Mouse (Mus musculus) MEL (cell line): ENCODE results near the gene Gna11. TPM values are rescaled to one million over a fixed set of nuclear protein-coding genes. Genes with fewer than 3 reads are reported as not detected.

Experiments used
- DNase-seq: peaks from one replicate; pipeline ENCODE4 v3.0.0; 2011; ENCODE audit warnings: low read depth, low spot score
- H3K27ac ChIP-seq: 2 replicates; pipeline ENCODE4 v1.5.1; 2012; ENCODE audit warnings: low read depth, mild to moderate bottlenecking, control low read depth, low read length, moderate library complexity; ENCODE audit not compliant: control insufficient read depth
- H3K27me3 ChIP-seq, 2 experiments: fragments of 150-350 bp in 1 of 2; sonication (generic) in 1 of 2; 2 replicates each; pipeline ENCODE4 v1.6.1; 2012; ENCODE audit warnings: low read length in 2 of 2, mild to moderate bottlenecking in 2 of 2, improper control_type of control experiment in 1 of 2, moderate library complexity in 1 of 2; ENCODE audit not compliant: insufficient read depth in 2 of 2, control insufficient read depth in 1 of 2
- H3K36me3 ChIP-seq, 2 experiments: 2 replicates each; pipeline ENCODE4 v1.6.1; 2012 to 2014; ENCODE audit warnings: low read length in 2 of 2, improper control_type of control experiment in 1 of 2, inconsistent platforms in 1 of 2, mild to moderate bottlenecking in 1 of 2; ENCODE audit not compliant: insufficient read depth in 2 of 2, control insufficient read depth in 1 of 2
- H3K4me1 ChIP-seq, 2 experiments: fragments of 150-350 bp in 1 of 2; sonication (generic) in 1 of 2; 2 replicates each; pipeline ENCODE4 v1.6.1; 2012; ENCODE audit warnings: low read length in 2 of 2, improper control_type of control experiment in 1 of 2, mild to moderate bottlenecking in 1 of 2; ENCODE audit not compliant: insufficient read depth in 2 of 2, control insufficient read depth in 1 of 2
- H3K4me3 ChIP-seq, 2 experiments: fragments of 150-350 bp in 1 of 2; sonication (generic) in 1 of 2; 2 replicates each; pipeline ENCODE4 v1.5.1; 2012; ENCODE audit warnings: low read depth in 2 of 2, low read length in 2 of 2, mild to moderate bottlenecking in 2 of 2, moderate library complexity in 2 of 2, control low read depth in 1 of 2, improper control_type of control experiment in 1 of 2; ENCODE audit not compliant: control insufficient read depth in 1 of 2, insufficient read depth in 1 of 2
- H3K79me2 ChIP-seq: 2 replicates; pipeline ENCODE4 v1.6.1; 2012; ENCODE audit warnings: mild to moderate bottlenecking, low read length, moderate library complexity; ENCODE audit not compliant: control insufficient read depth, poor library complexity, insufficient read depth
- H3K9ac ChIP-seq: 2 replicates; pipeline ENCODE4 v1.6.1; 2012; ENCODE audit warnings: low read depth, mild to moderate bottlenecking, control low read depth, low read length, moderate library complexity; ENCODE audit not compliant: control insufficient read depth, poor library complexity, severe bottlenecking
- H3K9me3 ChIP-seq: fragments of 150-350 bp; sonication (generic); replicated peaks from 2 replicates; pipeline ENCODE4 v1.6.1; 2012; ENCODE audit warnings: mild to moderate bottlenecking, low read length, improper control_type of control experiment, moderate library complexity; ENCODE audit not compliant: insufficient read depth
- CHD1 ChIP-seq: IDR thresholded peaks from 2 replicates; pipeline ENCODE4 v1.6.1; 2012; ENCODE audit warnings: low read depth, mild to moderate bottlenecking, inconsistent platforms, low read length, improper control_type of control experiment
- CHD2 ChIP-seq: IDR thresholded peaks from 2 replicates; pipeline ENCODE4 v1.6.1; 2011; ENCODE audit warnings: low read length, improper control_type of control experiment
- EP300 ChIP-seq, 2 experiments: IDR thresholded peaks; 2 replicates each; pipeline ENCODE4 v1.6.1; 2011; ENCODE audit warnings: improper control_type of control experiment in 2 of 2, low read length in 2 of 2, low read depth in 1 of 2, mild to moderate bottlenecking in 1 of 2
- ETS1 ChIP-seq: IDR thresholded peaks from 2 replicates; pipeline ENCODE4 v1.6.1; 2012; ENCODE audit warnings: low read depth, mild to moderate bottlenecking, inconsistent platforms, low read length, improper control_type of control experiment, moderate library complexity
- HCFC1 ChIP-seq: IDR thresholded peaks from 2 replicates; pipeline ENCODE4 v1.6.1; 2012; ENCODE audit warnings: low read depth, mild to moderate bottlenecking, inconsistent platforms, low read length, improper control_type of control experiment, moderate library complexity
- MAX ChIP-seq: IDR thresholded peaks from 2 replicates; pipeline ENCODE4 v1.6.1; 2011; ENCODE audit warnings: low read length, improper control_type of control experiment
- MEF2A ChIP-seq: IDR thresholded peaks from 2 replicates; pipeline ENCODE4 v1.6.1; 2014; ENCODE audit warnings: low read depth, mild to moderate bottlenecking, inconsistent platforms, low read length, improper control_type of control experiment; ENCODE audit not compliant: poor library complexity, insufficient replicate concordance, severe bottlenecking; ENCODE audit errors: extremely low read depth
- MYB ChIP-seq: IDR thresholded peaks from 2 replicates; pipeline ENCODE4 v1.6.1; 2011; ENCODE audit warnings: mild to moderate bottlenecking, low read depth, low read length, improper control_type of control experiment
- MYC ChIP-seq: IDR thresholded peaks from 2 replicates; pipeline ENCODE4 v1.6.1; 2011; ENCODE audit warnings: low read depth, mild to moderate bottlenecking, low read length, improper control_type of control experiment, moderate library complexity
- NELFE ChIP-seq: IDR thresholded peaks from 2 replicates; pipeline ENCODE4 v1.6.1; 2011; ENCODE audit warnings: low read depth, low read length, improper control_type of control experiment
- NRF1 ChIP-seq: IDR thresholded peaks from 2 replicates; pipeline ENCODE4 v1.6.1; 2014; ENCODE audit warnings: low read depth, mild to moderate bottlenecking, inconsistent platforms, low read length, improper control_type of control experiment, moderate library complexity; ENCODE audit not compliant: poor library complexity, insufficient read depth, severe bottlenecking
- POLR2A ChIP-seq, 2 experiments: IDR thresholded peaks; 2 replicates each; pipeline ENCODE4 v1.6.1; 2011 to 2012; ENCODE audit warnings: low read length in 2 of 2, mild to moderate bottlenecking in 2 of 2, control low read depth in 1 of 2, improper control_type of control experiment in 1 of 2, low read depth in 1 of 2, moderate library complexity in 1 of 2; ENCODE audit not compliant: control insufficient read depth in 1 of 2, insufficient read depth in 1 of 2, poor library complexity in 1 of 2
- POLR2AphosphoS5 ChIP-seq: IDR thresholded peaks from 2 replicates; pipeline ENCODE4 v1.6.1; 2012; ENCODE audit warnings: low read depth, borderline replicate concordance, mild to moderate bottlenecking, inconsistent platforms, low read length, moderate library complexity, mixed read lengths
- RAD21 ChIP-seq: IDR thresholded peaks from 2 replicates; pipeline ENCODE4 v1.6.1; 2011; ENCODE audit warnings: mild to moderate bottlenecking, low read depth, low read length, improper control_type of control experiment
- SIN3A ChIP-seq: IDR thresholded peaks from 2 replicates; pipeline ENCODE4 v1.6.1; 2012; ENCODE audit warnings: low read length, improper control_type of control experiment, inconsistent platforms
- TBP ChIP-seq: IDR thresholded peaks from 2 replicates; pipeline ENCODE4 v1.8.0; 2011; ENCODE audit warnings: low read depth, low read length, improper control_type of control experiment
- TCF12 ChIP-seq: IDR thresholded peaks from 2 replicates; pipeline ENCODE4 v1.6.1; 2014; ENCODE audit warnings: low read depth, mild to moderate bottlenecking, inconsistent platforms, low read length, improper control_type of control experiment, moderate library complexity
- USF1 ChIP-seq: IDR thresholded peaks from 2 replicates; pipeline ENCODE4 v1.6.1; 2014; ENCODE audit warnings: low read depth, mild to moderate bottlenecking, inconsistent platforms, low read length, improper control_type of control experiment, moderate library complexity
- USF2 ChIP-seq, 2 experiments: IDR thresholded peaks; 2 replicates each; pipeline ENCODE4 v1.6.1; 2011 to 2012; ENCODE audit warnings: improper control_type of control experiment in 2 of 2, low read length in 2 of 2, borderline replicate concordance in 1 of 2, inconsistent platforms in 1 of 2, low read depth in 1 of 2, mild to moderate bottlenecking in 1 of 2; ENCODE audit not compliant: insufficient read depth in 1 of 2
- ZKSCAN1 ChIP-seq: IDR thresholded peaks from 2 replicates; pipeline ENCODE4 v1.6.1; 2012; ENCODE audit warnings: low read depth, mild to moderate bottlenecking, inconsistent platforms, low read length, improper control_type of control experiment, moderate library complexity
- polyA plus RNA-seq, 2 experiments: library from polyadenylated mRNA; stranded (reverse) in 1 of 2; unstranded in 1 of 2; fragments of >175 nt in 1 of 2; fragments of >200 nt in 1 of 2; gene quantifications; 2 replicates each; pipeline versions ENCODE4 v1.2.1 to v1.2.4; 2012; ENCODE audit warnings: low replicate concordance in 2 of 2, low read depth in 1 of 2; ENCODE audit not compliant: insufficient read length in 2 of 2, insufficient read depth in 1 of 2, missing spikeins in 1 of 2
- total RNA-seq: library from RNA; depleted of rRNA; stranded (reverse); fragments of 300-350 nt; gene quantifications from 2 replicates; pipeline ENCODE4 v1.2.3, GENCODE M21; 2012

Gene Gna11
- total and polyA plus RNA-seq, 3 experiments, result 14.1 to 18.4 TPM; not detected in 1

DNA sequence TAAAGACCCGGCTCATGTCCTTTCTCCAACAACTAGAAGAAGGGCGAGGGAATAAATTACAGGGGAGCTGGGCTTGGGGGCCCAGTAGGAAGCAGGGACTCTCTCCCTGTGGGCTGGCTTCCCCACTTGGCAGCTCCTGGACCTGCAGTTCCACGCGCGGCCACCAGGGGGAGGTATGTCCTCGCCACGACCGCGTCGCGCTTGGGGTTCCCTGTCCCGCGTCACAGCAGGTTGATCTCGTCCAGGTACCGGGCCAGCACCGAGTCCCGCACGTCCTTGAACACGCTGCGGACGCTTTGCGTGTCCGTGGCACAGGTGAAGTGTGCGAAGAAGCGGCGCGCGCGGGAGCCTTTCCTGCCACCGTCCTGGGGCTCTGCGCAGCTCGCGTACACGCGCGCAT, 42.3 kb downstream of the Gna11 start (continued):
- TF ChIP-seq CHD1, result no peak
- no peak for TF ChIP-seq TBP
- no peak for TF ChIP-seq NELFE
- TF ChIP-seq, all 39 proteins: peak for 4

DNA sequence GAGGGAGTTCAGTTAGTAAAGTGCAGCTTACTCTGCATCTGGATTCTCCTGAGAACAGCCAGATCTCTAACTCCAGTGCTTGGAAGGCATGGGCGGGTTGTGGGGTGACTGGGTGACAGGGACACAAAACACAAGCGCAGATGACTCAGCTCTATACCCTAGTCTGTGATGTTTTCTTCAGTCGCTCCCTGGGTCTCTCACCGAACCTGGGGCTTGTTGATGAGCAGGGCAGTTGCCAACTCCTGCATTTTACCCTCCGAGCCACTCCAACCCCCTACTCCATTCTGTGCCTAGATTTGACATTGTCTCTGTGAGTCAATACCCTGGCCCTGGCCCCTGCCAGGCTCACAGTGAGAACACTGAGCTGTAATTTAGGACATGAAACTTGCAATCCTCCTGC, 43.1 kb downstream of the Gna11 start:
- H3K27me3 ChIP-seq, result no peaks in the 10 kb centered on the region
- no peaks in the 10 kb centered on the region for H3K9me3 ChIP-seq
- no peak for DNase-seq
- no peak overlapping the region for H3K27ac ChIP-seq
- H3K79me2 ChIP-seq, result no peaks in the 10 kb centered on the region; the same call in 1 of the 2 replicates
- H3K36me3 ChIP-seq, result peaks cover 0 to 7% of the 10 kb centered on the region in 2 experiments; a peak in 3 of 4 replicates
- H3K4me3 ChIP-seq, result no peak overlapping the region
- peaks cover 0 to 20% of the 10 kb centered on the region in 2 experiments; a peak in 3 of 4 replicates for H3K4me1 ChIP-seq
- H3K9ac ChIP-seq, result no peak overlapping the region
- no peak for TF ChIP-seq CHD2
- TF ChIP-seq HCFC1, result no peak
- TF ChIP-seq MYB, result no peak
- TF ChIP-seq NRF1, result no peak
- TF ChIP-seq MYC, result no peak
- no peak for TF ChIP-seq MEF2A
- no peak for TF ChIP-seq USF2 (IDR thresholded peaks at IDR 0.05; ENCODE audit: borderline replicate concordance in 1 of 2, insufficient read depth in 1 of 2, low read depth in 1 of 2, low read length in 2 of 2)
- TF ChIP-seq TCF12, result no peak
- TF ChIP-seq RAD21, result no peak
- no peak for TF ChIP-seq SIN3A
- TF ChIP-seq POLR2AphosphoS5, result no peak
- TF ChIP-seq EP300 (IDR thresholded peaks at IDR 0.05; ENCODE audit: low read depth in 1 of 2, low read length in 2 of 2), result no peak
- TF ChIP-seq USF1, result no peak
- no peak for TF ChIP-seq ETS1
- TF ChIP-seq ZKSCAN1, result no peak
- TF ChIP-seq POLR2A (IDR thresholded peaks at IDR 0.05; ENCODE audit: control insufficient read depth in 1 of 2, insufficient read depth in 1 of 2, low read depth in 1 of 2, low read length in 2 of 2, poor library complexity in 1 of 2), result no peak
- TF ChIP-seq MAX, result no peak
